Mouse (Mus musculus) cerebellum, postnatal 36 days (tissue): ENCODE data around the gene Ccdc188.

ENCODE experiments used
- DNase-seq, 2 experiments: peaks; one replicate each; pipeline ENCODE4 v3.0.0; 2021 to 2022; ENCODE audit warnings: mixed read lengths in 2 of 2

Gene Ccdc188

DNA sequence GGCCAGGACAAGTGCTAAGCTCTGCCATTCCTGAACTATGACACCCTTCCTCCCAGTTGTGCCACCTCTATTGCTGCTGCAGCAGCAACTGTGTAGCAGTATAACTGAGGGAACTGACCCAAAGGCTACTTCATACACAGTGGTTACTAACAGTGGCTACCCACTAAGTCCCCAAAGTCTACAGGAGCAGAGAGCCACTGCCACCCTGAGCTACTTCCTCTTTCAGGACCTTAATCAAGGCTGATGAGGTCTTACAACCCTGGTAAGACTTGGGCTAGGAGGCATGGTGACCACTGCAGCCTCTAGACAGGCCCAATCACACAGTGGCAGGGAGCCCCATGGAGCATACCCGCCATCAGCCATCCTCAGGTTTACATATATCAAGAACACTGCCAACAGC is 15.6 kb upstream of the Ccdc188 start:
- no peak for DNase-seq

DNA sequence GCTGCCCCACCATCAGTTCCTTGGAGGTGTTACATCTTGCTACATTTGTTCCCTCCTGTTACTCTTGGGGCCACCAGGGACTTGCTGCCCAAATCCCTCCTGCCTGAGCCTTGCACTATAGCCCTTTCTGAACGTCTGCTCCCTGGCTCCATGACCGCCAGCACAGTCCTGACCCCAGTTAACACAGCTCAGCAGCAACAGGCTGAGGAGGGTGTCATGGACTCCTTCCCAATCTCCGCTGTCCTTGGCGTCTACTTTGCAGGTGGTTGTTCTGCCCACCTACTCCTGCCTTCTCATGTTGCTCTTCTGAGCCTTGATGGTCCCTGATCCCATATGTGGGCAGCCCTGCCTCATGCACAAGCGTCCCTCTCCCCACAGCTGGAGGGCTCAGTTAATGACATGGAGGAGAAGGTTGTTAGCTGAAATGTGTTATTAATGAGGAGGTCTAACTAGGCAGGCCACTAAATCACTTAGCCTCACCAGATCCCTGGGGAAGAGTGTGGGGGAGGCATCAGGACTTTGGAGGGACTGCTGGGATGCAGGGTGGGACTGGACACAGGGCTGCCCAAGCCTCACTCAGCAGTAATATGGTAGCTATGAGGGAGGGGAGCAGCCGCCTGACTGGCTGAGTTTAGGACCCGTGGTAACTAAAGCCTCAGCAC is 14.1 kb upstream of the Ccdc188 start:
- no peak for DNase-seq

DNA sequence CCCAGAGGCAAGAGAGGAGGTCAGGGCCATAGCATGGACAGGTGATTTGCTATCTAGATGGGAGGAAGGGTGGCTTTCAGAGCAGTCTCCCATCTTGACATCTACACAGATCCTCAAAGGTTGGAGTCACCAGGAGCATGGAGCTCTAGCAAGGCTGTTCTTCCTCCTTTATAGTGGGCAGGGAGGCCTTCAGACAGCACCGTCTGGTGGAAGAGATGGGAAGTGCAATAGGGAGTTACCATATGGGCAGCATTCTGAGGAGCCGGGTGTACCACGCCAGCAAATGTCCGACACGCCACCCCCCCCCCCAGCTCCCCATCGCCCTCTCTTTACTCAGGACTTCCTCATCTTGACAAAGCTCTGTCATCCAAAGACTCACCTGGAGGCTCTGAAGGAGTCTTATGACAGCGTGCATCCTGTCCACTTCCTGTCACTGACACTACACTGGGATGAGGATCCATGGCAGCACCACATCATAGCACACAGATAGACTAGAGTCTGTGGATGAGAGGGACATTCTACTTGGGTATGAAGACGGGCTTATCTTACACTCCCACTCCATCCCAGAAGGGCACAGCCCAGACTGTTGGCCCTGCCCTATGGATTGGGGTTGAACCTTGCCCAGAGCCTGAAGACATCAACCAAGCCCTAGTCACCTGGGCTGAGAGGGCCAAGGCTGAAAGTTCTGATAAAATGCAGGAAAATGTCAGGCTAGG is 6.8 kb upstream of the Ccdc188 start:
- DNase-seq = peak; percentile 77 to 87

DNA sequence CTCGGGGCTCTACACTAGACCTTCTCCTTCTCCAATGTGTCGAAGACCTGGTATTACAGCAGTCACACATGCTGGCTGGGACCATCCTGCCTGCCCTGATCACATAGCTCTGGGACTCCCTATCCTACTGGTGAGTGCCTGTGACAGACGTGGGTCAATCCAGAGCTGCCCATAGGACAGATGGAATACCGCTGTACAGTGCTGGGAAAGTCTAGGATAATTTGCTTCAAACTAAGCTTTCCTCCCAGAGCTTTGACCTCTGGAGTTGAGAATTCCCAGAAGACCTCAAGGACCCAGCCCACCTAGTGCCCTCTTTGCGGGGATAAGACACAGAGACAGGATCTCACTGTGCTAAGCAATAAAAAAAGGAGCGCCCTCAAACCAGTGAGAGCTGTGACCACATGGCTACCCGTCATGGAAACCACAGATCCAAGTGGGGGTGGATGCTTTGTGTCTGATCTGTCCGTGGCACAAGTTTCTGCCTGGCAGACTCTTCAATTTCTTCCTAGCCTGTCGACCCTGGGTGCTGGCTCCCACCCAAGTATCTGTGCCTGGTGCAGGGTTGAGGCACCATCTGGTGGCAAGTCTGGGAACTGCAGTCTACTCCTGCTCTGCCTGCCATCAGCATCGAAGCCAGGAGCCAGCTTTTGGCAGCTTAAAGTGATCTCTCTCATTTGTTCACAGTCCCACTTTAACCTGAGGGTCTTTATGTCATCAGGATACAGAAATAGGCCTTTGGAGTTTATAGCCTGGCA is 6.1 kb upstream of the Ccdc188 start:
- peak; percentile 95 to 98 for DNase-seq

DNA sequence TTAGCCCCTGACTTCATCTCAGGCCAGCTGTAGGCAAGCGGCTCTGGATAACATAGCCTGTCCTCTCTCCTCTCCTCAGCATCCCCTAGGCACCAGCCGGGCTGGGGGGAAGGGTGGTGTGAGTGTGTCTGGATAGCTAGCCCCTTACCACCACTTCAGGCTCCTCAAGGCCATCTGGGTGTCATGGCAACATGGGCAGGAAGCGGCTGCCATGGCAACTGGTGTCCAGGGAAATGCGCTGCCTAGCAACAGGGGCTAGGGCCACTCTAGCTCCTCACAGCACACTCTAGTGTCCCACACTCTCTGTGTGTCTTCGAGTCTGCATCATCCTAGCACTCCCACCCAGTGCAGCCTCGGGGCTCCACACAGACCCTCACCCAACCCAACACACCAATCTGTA is 4.0 kb upstream of the Ccdc188 start:
- DNase-seq = no peak

DNA sequence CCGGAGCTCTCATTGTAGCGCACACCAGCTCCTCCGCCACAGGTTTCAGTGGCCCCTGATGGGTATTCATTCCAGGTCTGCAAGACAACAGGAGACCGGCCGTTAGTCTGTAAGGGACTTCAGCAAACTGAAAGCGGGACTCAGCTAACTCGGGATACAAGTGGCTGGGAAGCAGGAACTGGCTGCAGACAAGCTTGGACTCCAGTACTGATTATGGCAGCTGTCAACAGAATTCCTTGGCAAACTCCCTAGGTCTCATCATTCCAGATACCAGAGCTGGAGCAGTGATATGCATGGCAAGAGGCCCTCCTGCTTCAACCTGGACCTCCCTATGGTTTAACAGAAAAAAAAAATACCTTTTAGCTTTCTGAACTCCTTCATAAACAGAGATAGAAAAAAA is 2.8 kb upstream of the Ccdc188 start:
- DNase-seq = no peak

DNA sequence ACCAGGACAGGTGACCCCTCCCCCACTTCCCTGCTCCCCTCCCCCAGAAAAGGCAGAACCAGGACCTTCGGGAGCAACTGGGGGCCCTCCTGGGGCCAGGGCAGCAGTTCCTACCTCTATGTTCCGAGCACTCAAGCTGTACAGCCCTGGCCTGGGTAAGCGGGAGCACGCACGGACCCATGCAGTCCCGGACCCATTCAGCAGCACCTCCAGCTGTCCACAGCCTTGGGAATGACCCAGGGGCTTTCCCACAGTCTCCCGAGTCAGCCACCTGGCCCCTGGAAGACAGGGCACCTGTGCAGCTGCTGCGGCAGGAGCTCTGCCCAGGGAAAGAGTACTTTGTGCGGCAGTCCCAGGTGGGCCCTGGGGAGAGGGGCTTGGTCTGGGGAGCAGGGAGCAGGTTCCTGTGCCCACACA is 909 bp downstream of the Ccdc188 start:
- DNase-seq = no peak

DNA sequence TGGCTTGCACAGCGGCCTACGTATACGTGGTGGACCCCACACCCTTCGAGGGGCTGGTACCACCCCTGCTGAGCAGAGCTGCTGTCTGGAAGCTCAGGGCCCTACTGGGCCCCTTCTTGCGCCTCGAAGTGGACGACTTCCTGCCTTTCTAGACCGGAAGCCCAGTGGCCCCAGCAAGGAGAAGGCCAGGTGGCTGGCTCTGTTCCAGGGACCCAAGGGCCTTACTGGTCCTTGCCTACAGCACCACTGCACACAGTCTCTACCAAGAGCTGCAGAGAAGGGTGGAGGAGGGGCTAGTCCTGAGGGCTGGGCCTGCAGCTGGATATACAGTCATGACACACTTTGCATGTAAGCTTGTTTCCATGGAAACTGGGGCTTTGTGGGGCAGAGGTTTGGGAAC is 2.3 kb downstream of the Ccdc188 start:
- DNase-seq = no peak

DNA sequence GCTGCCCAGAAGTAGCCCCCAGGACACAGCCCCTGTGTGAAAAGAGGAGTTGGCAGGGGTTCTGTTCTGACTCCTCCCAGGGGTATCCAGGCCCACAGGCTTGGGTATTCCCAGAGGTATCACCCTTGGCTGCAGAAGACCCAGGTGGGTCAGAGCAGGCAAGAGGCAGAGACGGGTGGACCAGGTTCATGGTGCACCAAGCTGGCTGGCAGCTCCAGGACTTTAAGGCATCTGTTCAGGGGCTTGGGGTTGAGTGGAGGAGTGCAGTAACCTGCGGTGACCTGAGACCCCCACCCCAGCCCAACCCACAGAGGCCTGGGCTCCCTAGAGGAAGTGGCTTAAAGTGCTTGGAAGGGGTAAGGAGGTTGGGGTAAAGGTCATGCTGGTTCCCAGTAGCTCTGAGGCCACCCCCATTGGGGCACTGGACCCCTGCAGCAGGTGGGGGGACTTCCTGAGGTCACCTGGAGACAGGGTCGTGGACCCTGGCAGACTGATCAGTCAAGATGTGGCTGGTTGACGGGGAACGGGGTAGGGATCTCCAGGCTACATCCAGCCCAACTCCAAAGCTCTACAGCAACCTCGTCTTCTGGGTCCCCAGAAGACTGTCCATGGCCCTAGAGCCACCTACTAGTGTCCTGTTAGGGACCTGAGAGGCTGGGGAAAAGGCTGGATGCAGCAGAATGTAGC is 3.3 kb downstream of the Ccdc188 start:
- DNase-seq = no peak

DNA sequence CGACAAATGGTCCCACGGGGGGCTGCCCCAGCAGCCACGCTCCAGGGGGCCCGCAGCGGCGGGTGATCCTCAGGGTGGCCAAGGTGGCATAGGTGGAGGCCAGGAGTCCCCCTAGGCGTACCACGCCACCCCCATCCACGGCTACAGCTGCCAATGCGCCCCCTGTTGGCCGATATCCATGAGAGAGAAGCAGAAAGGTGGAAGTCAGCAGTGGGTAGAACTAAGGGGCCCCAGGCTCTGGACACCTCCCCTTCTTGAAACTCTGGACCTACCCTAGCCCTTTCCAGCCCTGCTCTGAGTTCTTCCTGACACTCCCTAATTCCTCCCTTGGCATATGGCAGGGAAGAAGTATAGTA is 3.8 kb downstream of the Ccdc188 start:
- DNase-seq = no peak

DNA sequence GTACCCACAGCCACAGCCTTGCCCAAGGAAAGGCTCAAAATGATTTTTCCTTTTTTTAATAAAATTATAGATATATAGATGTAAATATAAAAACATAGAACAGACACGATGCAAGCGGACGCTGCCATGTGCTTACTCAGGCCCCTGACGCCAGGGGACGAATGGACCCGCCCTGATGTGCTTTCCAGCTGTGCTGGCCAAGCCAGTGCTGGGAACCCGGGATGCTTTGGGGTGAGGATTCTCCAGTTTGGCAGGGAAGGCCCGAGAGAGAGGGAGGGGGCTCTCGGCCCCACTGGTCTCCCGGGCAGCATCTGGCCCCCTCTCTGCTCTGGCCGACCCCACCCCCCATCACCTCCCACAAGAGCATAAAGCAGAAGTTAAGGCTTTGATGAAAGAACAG is 4.5 kb downstream of the Ccdc188 start:
- no peak for DNase-seq

DNA sequence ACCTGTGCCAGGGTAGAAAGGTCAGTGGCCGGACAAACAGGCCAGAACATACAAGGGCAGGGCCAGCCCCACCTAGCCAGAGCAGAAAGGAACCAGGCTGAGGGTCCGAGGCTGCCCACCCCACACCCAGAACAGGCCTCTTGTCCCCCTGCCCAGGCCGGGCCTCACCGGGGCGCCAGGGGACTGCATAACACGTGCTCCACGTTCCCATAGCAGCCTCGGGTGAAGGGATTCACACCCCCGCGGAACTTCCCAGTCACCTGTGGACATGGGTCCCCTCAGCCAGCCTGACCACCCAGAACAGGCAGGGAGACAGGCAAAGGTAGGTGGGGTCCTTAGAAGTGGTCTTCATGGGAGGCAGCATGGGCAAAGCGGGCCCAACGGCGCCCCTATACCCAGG is 9.5 kb downstream of the Ccdc188 start:
- no peak for DNase-seq

DNA sequence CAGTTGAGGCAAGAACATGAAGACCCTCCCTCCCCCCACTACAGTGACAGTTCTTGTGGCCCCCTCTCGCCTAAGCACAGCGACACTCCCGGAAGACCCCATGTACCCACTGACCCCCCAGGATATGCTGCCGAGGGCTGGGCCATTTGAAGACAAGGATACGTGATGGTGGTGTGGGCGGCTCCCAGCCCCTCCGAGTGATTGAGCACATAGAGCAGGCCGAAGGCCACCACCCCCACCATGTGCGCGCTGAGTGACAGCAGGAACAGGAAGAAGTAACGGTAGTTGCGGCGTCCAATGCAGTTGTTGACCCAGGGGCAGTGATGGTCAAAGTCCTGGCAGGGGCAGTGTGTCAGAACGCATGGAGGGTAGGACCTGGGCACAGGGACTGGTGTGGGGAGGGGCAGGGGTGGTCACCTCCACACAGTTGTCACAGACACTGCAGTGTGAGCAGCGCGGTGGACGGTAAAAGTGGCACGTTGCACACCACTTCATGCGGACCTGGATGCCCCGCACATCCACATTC is 10.3 kb downstream of the Ccdc188 start:
- DNase-seq = no peak

DNA sequence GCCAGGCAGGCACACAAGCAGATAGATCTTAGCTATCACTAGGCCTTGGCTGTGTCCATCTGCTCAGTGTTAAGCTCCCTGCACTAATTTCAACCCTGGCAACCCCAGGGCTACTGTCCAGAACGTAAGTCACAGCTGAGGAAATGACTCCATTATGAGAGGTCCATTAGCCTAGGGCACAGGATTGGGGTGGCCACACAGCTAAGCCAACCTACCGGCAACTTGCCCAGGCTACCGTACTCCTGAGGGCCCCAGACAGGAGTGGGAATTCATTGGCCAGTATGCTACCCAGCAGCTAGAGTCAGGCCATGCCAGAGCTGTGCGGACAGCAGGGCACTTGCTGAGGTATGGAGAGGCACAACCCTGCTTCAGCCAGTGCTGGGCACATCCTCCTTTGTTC is 11.2 kb downstream of the Ccdc188 start:
- DNase-seq = peak; percentile 72 to 75

DNA sequence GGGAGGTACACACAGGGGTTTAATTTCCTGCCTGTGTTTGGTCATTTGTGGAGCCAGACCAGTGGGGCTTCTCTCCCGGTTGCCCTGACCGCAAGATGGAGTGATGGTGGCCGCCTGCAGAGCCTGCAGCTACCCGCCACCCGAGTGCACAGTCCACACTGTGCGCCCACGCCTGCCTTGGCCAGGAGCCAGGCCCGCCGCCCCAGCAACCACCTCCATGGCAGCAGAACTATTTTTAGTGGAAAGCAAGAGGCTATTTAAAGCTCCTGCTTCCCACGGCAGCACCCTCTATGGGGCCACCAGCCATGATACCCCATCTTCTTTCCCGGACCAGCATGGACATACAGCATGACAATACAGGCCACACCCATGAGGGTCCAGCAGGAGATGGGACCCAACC is 11.9 kb downstream of the Ccdc188 start:
- peak; percentile 69 to 79 for DNase-seq

DNA sequence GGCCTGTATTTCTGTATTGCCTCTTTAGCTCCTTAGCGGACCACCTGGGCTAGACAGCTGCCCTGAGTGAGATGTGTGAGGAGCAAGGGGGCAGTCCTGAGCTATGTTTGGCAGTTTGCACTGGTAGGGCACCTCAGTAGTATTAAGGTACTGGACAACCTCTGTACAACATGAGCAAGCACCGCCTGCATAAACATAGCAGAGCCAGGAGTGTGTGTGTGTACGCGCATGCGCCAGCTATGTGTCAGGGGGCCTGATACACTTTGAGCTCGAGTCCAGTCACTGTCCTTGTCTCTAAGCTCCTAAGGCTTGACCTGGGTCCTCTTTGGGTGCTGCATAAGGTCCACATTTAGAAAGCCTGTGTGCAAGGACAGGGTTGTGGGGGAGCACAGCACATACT is 12.9 kb downstream of the Ccdc188 start:
- no peak for DNase-seq

DNA sequence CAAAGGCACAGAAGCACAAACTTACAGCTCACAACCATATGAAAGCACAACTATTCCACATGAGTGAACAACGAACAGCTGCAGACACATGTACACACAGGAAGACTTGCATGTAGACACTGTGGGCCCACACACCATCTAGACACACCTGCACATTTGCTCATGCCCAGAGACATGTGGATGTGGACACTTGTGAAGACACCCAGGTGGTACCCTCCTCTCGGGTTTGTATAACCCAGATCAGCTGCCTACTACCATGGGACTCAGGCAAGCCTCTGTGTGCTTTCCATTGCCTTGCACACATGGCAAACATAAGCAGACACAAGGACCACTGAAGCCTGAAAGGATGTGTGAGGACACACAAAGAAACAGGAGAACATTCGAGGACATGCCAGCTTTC is 13.4 kb downstream of the Ccdc188 start:
- DNase-seq = no peak

DNA sequence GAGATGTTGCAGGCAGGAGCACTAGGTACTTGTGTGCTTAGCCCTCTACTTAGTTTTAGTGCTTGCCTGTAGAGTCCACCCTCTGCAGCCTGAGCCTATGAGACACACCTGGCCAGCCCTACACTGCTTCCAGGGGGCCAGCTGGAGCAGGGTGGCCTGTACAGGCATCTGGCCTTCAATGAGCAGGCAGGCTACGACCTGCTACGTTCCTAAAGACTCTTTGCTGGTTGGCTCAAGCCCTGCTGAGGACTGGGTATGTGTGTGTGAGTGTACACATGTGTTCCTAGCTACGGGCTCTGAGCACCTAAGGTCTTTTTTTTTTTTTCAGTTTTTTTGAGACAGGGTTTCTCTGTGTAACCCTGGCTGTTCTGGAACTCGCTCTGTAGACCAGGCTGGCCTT is 13.8 kb downstream of the Ccdc188 start:
- no peak for DNase-seq

DNA sequence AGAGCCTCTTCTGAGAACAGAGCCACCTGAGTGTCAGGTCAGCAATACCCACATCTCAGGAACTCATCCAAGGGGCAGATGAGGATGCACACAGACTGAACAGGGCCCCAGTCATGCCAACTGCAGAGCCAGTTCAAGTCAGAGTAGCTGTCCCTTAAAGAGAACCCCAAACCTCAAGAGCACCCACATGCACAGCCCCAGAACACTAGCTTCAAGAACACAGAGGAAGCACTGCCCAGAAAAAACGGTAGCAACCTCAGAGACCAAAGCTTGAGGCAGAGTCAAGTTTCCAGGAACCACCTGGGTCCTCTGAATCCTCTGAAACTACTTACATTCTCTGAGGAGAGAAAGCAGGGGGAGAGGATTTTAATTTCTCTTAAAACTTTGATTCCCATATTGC is 15.8 kb downstream of the Ccdc188 start:
- DNase-seq = no peak

DNA sequence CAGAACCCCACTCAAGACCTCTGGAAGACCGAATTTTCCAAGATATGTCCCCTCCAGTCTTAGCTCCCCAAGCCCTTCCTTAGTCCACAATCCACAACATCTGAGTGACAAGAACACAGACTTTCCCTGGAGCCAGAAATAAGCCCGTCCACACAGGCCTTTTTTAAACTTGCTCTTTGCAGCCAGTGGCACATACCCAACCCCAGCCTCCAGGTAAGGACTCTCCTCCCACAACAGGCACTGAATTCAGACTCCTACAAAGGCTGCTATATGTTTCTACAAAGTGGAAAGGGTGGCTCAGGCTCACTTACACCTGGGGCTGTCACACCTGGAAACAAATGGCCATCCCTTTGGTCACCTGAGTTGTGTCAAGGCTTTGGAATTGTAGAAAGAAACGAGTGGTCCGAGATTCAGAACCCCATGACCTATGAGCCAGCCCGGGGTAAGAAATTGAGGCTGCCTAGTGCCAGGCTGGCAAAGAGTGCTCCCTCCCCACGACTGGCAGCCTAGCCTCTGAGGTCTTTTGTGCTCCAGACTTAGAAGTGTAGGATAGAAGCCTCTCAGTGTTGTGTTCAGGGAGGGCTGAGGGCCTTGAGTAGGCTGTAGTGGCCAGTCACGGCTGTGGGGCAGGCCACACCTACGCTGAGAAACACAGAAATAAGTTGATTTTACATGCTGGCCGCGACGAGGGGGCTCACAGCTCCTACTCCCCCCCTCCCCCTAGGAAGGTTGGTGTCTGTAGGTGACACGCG is 16.4 kb downstream of the Ccdc188 start:
- no peak for DNase-seq

DNA sequence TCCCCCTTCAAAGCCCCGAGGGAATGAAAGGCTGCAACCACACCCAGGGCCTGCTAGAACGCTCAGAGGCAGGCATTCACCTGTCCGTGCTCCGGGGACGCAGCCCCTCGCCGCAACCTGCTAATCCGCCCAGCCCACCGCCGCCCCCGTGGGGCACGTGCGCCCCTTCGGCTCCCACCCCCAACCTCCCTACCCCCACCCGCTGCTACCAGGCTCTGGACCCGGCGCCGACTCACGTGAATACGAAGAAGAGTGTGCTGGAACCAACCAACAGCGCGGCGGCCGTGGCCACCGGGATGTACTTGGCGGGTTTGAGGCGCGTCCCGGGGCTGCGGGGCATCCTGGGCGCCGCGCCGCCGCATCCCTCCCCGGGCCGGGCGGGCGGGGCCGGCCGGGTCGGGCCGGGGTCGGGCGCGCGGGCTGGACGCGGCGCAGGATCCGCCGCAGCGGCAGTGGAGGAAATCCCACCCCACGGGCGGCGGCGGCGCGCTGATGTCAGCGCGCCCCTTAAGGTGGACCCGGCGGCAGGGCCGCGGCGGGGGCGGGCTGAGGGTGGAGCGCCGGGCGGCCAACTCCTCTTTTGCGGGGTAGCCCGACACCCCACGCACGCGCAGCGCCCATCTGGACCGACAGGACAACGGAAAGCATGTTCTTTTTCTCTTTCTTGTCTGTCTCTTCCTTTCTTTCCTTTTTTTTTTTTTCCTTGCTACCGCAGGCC is 17.2 kb downstream of the Ccdc188 start, which contains the start of gene Zdhhc8:
Zdhhc8 (minus strand) TSS at position 466 of the 718 bp plus-strand sequence.
- peak in 1 of 2 experiments; percentile 83 for DNase-seq
